Mouse (Mus musculus): Measurements from ENCODE around the gene Msln. TPM values are rescaled to one million over a fixed set of nuclear protein-coding genes. Genes with fewer than 3 reads are reported as not detected.

The Msln gene
- total and polyA plus RNA-seq, 2 experiments from 2014 or later = 1.6 to 2.2 TPM

GRCm38 (mm10) chr17:25717691-25718090 is 36.5 kb downstream of the Msln start:
- WGBS = 13% methylated on average over 6 of the region's 6 CpGs
- peak overlapping the region; percentile 44 for H3K4me3 ChIP-seq (ENCODE audit: low read depth, low read length)
- no peaks in the 10 kb centered on the region; the same call in 1 of the 2 replicates for H3K36me3 ChIP-seq (ENCODE audit: insufficient read depth, low read length)
- H3K9ac ChIP-seq (replicated peaks; ENCODE audit: low read length, poor library complexity, severe bottlenecking) = peak overlapping the region; percentile 52; the same call in 1 of the 2 replicates
- TF ChIP-seq CTCF (IDR thresholded peaks at IDR 0.05) = no peak
- H3K4me2 ChIP-seq (ENCODE audit: low read depth, low read length, poor library complexity, severe bottlenecking) = peak overlapping the region; percentile 87
- no peak overlapping the region for H3K27ac ChIP-seq (ENCODE audit: low read depth, low read length)
- H3K4me1 ChIP-seq (ENCODE audit: insufficient read depth, low read length) = no peaks in the 10 kb centered on the region
- peaks cover 16% of the 10 kb centered on the region for H3K27me3 ChIP-seq (ENCODE audit: insufficient read depth, low read length)
- no peak for DNase-seq (ENCODE audit: low spot score)
- ATAC-seq (ENCODE audit: low FRiP score) = no peak
- no peaks in the 10 kb centered on the region for H3K9me3 ChIP-seq (ENCODE audit: low read length)

- H3K4me1 ChIP-seq (ENCODE audit: insufficient read depth, low read length) = no peaks in the 10 kb centered on the region
- H3K27me3 ChIP-seq (ENCODE audit: insufficient read depth, low read length) = peaks cover 16% of the 10 kb centered on the region
- H3K4me3 ChIP-seq (ENCODE audit: low read depth, low read length) = peak within 1 kb of the TSS; percentile 44
- no peak within 1 kb of the TSS for H3K27ac ChIP-seq (ENCODE audit: low read depth, low read length)
- WGBS = 2% methylated on average over 45 of the region's 45 CpGs
- H3K9me3 ChIP-seq (ENCODE audit: low read length) = no peaks in the 10 kb centered on the region
- peak within 1 kb of the TSS; percentile 52; the same call in 1 of the 2 replicates for H3K9ac ChIP-seq (replicated peaks; ENCODE audit: low read length, poor library complexity, severe bottlenecking)
- DNase-seq (ENCODE audit: low spot score) (no peak), ATAC-seq (ENCODE audit: low FRiP score) (peak; percentile 36; the same call in 1 of the 2 replicates)
- no peak for TF ChIP-seq CTCF (IDR thresholded peaks at IDR 0.05)
- H3K36me3 ChIP-seq (ENCODE audit: insufficient read depth, low read length) = no peaks in the 10 kb centered on the region; the same call in 1 of the 2 replicates
- H3K4me2 ChIP-seq (ENCODE audit: low read depth, low read length, poor library complexity, severe bottlenecking) = peak within 1 kb of the TSS; percentile 87
Observed at GRCm38 (mm10) chr17:25716711-25717637, 37.2 kb downstream of the Msln start, which contains the start of gene Gng13. TSS of gene Gng13 (plus strand) at chr17:25717171.

DNA sequence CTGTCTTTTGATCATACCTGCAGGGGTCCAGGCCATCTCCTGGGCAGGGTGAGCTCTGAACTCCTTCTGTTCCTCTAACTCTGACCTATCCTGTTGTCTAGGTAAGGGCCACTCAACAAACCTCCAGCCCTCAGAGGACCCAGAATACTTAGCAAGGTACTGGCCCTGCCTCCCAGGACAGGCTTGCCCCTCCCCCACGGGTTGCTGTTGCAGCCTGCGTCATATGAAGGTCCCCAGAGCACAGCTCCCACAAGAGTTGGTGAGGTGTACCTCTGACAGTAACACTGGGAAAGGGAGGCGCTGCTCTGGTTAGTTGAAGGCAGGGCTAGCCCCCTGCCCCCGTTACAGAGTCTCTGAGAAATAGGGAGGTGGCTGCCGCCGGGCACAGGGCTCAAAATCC is 38.0 kb downstream of the Msln start:
- no peak for ATAC-seq (ENCODE audit: low FRiP score)
- H3K4me3 ChIP-seq (ENCODE audit: low read depth, low read length) = no peak overlapping the region
- H3K36me3 ChIP-seq (ENCODE audit: insufficient read depth, low read length) = no peaks in the 10 kb centered on the region; the same call in 1 of the 2 replicates
- 9% methylated on average over 6 of the region's 6 CpGs for WGBS
- H3K4me2 ChIP-seq (ENCODE audit: low read depth, low read length, poor library complexity, severe bottlenecking) = no peak overlapping the region
- peaks cover 16% of the 10 kb centered on the region for H3K27me3 ChIP-seq (ENCODE audit: insufficient read depth, low read length)
- DNase-seq (ENCODE audit: low spot score) = no peak
- H3K27ac ChIP-seq (ENCODE audit: low read depth, low read length) = no peak overlapping the region
- no peak for TF ChIP-seq CTCF (IDR thresholded peaks at IDR 0.05)
- no peak overlapping the region for H3K9ac ChIP-seq (replicated peaks; ENCODE audit: low read length, poor library complexity, severe bottlenecking)
- H3K4me1 ChIP-seq (ENCODE audit: insufficient read depth, low read length) = no peaks in the 10 kb centered on the region
- no peaks in the 10 kb centered on the region for H3K9me3 ChIP-seq (ENCODE audit: low read length)

- ATAC-seq (ENCODE audit: low FRiP score) (no peak), DNase-seq (ENCODE audit: low spot score) (no peak)
- 47% methylated on average over 3 of the region's 3 CpGs for WGBS
- TF ChIP-seq CTCF (IDR thresholded peaks at IDR 0.05) = no peak
- no peaks in the 10 kb centered on the region for H3K9me3 ChIP-seq (ENCODE audit: low read length)
- H3K4me2 ChIP-seq (ENCODE audit: low read depth, low read length, poor library complexity, severe bottlenecking) = no peak overlapping the region
- no peak overlapping the region for H3K4me3 ChIP-seq (ENCODE audit: low read depth, low read length)
- H3K36me3 ChIP-seq (ENCODE audit: insufficient read depth, low read length) = no peaks in the 10 kb centered on the region; the same call in 1 of the 2 replicates
- peaks cover 16% of the 10 kb centered on the region for H3K27me3 ChIP-seq (ENCODE audit: insufficient read depth, low read length)
- H3K27ac ChIP-seq (ENCODE audit: low read depth, low read length) = no peak overlapping the region
- H3K9ac ChIP-seq (replicated peaks; ENCODE audit: low read length, poor library complexity, severe bottlenecking) = no peak overlapping the region
- H3K4me1 ChIP-seq (ENCODE audit: insufficient read depth, low read length) = no peaks in the 10 kb centered on the region
Observed at GRCm38 (mm10) chr17:25715627-25716026, 38.6 kb downstream of the Msln start.

DNA sequence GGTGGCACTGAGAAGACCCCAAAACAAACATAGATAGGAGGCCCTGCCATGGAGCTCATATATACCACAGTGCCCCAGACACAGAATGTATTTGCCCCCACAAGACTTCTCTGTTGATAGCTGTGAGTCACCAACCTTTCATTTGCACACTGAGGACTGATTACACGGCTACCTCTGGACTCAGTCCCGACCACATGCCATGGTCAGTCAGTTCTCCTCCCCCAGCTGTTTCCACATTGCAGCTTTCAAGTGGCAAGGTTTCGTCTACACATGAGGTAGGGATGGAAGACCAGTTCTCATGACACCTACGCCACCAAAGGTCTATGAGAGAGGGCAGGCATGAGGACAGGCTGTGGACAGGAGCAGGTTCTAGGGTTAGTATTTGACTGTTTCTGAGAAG is 43.0 kb downstream of the Msln start:
- no peak for TF ChIP-seq CTCF (IDR thresholded peaks at IDR 0.05)
- 87% methylated on average over 4 of the region's 4 CpGs for WGBS
- Histone ChIP-seq H3K9ac (replicated peaks; ENCODE audit: low read length, poor library complexity, severe bottlenecking) (no peak overlapping the region), H3K27me3 (ENCODE audit: insufficient read depth, low read length) (peaks cover 6% of the 10 kb centered on the region; the same call in 1 of the 2 replicates), H3K4me2 (ENCODE audit: low read depth, low read length, poor library complexity, severe bottlenecking) (no peak overlapping the region), H3K27ac (ENCODE audit: low read depth, low read length) (no peak overlapping the region), H3K9me3 (ENCODE audit: low read length) (no peaks in the 10 kb centered on the region), H3K4me3 (ENCODE audit: low read depth, low read length) (no peak overlapping the region), H3K4me1 (ENCODE audit: insufficient read depth, low read length) (no peaks in the 10 kb centered on the region), H3K36me3 (ENCODE audit: insufficient read depth, low read length) (no peaks in the 10 kb centered on the region)
- no peak for ATAC-seq (ENCODE audit: low FRiP score)
- DNase-seq (ENCODE audit: low spot score) = no peak

- H3K9me3 ChIP-seq (ENCODE audit: low read length) = no peaks in the 10 kb centered on the region
- no peak for ATAC-seq (ENCODE audit: low FRiP score)
- WGBS = 97% methylated on average over 2 of the region's 2 CpGs
Observed at GRCm38 (mm10) chr17:25709994-25710393, 44.2 kb downstream of the Msln start.

More at GRCm38 (mm10) chr17:25709994-25710393, 44.2 kb downstream of the Msln start:
- Histone ChIP-seq H3K4me1 (ENCODE audit: insufficient read depth, low read length) (no peaks in the 10 kb centered on the region), H3K4me3 (ENCODE audit: low read depth, low read length) (no peak overlapping the region), H3K36me3 (ENCODE audit: insufficient read depth, low read length) (no peaks in the 10 kb centered on the region), H3K9ac (replicated peaks; ENCODE audit: low read length, poor library complexity, severe bottlenecking) (no peak overlapping the region), H3K27me3 (ENCODE audit: insufficient read depth, low read length) (no peaks in the 10 kb centered on the region), H3K4me2 (ENCODE audit: low read depth, low read length, poor library complexity, severe bottlenecking) (no peak overlapping the region), H3K27ac (ENCODE audit: low read depth, low read length) (no peak overlapping the region)
- DNase-seq (ENCODE audit: low spot score) = no peak
- no peak for TF ChIP-seq CTCF (IDR thresholded peaks at IDR 0.05)
